Mouse (Mus musculus): ENCODE results near the gene Tmem117. TPM values are rescaled to one million over a fixed set of nuclear protein-coding genes. Genes with fewer than 3 reads are reported as not detected.

The Tmem117 gene
- polyA plus RNA-seq, 1 experiment: 0.42 TPM

DNA sequence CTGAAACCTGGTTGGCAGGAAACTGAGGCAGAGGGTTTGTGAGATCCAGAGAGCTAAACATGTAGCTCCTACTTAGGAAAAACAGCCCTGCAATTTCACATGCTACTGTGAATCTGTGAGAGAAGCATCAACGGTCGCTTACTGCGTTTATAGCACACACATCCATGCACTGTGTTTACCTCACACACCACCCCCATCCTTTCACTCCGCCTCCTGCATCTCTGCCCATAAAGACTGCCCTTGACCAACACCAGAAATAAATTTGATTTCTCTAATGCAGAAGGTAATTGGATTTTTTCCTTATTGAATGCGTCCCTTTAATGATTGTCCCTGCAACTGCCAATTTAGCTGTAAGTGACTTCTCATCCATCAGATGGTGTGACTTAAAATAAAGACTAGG lies 299.0 kb downstream of the Tmem117 start:
- no peak for DNase-seq
- Histone ChIP-seq H3K4me3 (ENCODE audit: control insufficient read depth, insufficient read depth, low read length) (no peak overlapping the region), H3K27me3 (ENCODE audit: control insufficient read depth, insufficient read depth, low read length) (no peaks in the 10 kb centered on the region), H3K4me1 (replicated peaks; ENCODE audit: control insufficient read depth, insufficient read depth, low read length) (no peaks in the 10 kb centered on the region), H3K36me3 (ENCODE audit: control insufficient read depth, insufficient read depth, low read length) (no peaks in the 10 kb centered on the region), H3K27ac (ENCODE audit: control insufficient read depth, insufficient read depth, low read length) (no peak overlapping the region)
- WGBS: 92% methylated on average over 5 of the region's 5 CpGs
- TF ChIP-seq POLR2A (IDR thresholded peaks at IDR 0.05; ENCODE audit: control insufficient read depth, extremely low read depth, insufficient read depth, low read length, poor library complexity): no peak
- no peak for TF ChIP-seq CTCF (IDR thresholded peaks at IDR 0.05; ENCODE audit: borderline replicate concordance, control insufficient read depth, extremely low read depth, insufficient read depth, low read length, poor library complexity)

DNA sequence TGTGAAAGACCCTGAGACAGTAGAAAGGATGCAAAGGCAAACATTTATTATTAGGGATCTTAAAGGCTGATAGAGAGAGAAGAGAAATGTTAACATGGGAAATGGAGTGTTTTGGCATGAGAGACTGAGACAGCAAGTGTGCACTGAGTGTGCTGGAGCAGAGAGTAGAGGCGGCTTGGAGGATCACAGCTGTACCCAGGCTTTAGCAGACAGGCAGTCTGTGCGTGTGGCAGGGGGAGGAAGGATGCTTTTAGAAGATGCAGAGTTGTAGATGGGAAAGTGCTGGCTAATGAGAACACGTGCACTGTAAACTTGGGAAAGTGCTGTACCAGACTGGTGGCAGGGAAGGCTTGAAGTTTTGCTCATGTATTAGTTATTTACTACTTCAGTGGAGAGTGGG lies 301.7 kb downstream of the Tmem117 start:
- no peaks in the 10 kb centered on the region for H3K36me3 ChIP-seq (ENCODE audit: control insufficient read depth, insufficient read depth, low read length)
- H3K4me1 ChIP-seq (replicated peaks; ENCODE audit: control insufficient read depth, insufficient read depth, low read length): no peaks in the 10 kb centered on the region
- H3K27ac ChIP-seq (ENCODE audit: control insufficient read depth, insufficient read depth, low read length): no peak overlapping the region
- 72% methylated on average over 3 of the region's 3 CpGs for WGBS
- H3K27me3 ChIP-seq (ENCODE audit: control insufficient read depth, insufficient read depth, low read length): no peaks in the 10 kb centered on the region
- DNase-seq: no peak
- no peak for TF ChIP-seq CTCF (IDR thresholded peaks at IDR 0.05; ENCODE audit: borderline replicate concordance, control insufficient read depth, extremely low read depth, insufficient read depth, low read length, poor library complexity)
- TF ChIP-seq POLR2A (IDR thresholded peaks at IDR 0.05; ENCODE audit: control insufficient read depth, extremely low read depth, insufficient read depth, low read length, poor library complexity): no peak
- no peak overlapping the region for H3K4me3 ChIP-seq (ENCODE audit: control insufficient read depth, insufficient read depth, low read length)

DNA sequence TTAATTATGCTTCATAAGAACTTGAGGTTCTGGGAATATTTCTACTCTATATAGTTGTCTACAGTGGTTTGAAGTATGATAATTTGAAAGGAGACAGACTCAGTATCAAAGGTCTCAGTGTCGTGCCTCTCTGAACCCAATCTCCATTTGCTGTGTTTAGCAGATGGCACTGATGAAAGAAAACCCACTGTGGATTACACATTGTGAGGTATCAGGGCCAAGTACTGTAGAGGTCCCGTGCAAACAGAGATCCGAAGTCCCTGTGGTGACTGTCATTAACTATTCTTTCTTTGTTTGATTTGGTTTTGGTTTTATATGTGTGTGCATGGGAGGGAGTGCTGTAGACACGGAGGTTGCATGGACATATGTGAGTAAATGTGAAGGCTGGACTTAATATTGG lies 304.0 kb downstream of the Tmem117 start:
- no peak overlapping the region for H3K27ac ChIP-seq (ENCODE audit: control insufficient read depth, insufficient read depth, low read length)
- H3K4me3 ChIP-seq (ENCODE audit: control insufficient read depth, insufficient read depth, low read length): no peak overlapping the region
- TF ChIP-seq POLR2A (IDR thresholded peaks at IDR 0.05; ENCODE audit: control insufficient read depth, extremely low read depth, insufficient read depth, low read length, poor library complexity) (no peak), CTCF (IDR thresholded peaks at IDR 0.05; ENCODE audit: borderline replicate concordance, control insufficient read depth, extremely low read depth, insufficient read depth, low read length, poor library complexity) (no peak)
- H3K27me3 ChIP-seq (ENCODE audit: control insufficient read depth, insufficient read depth, low read length): no peaks in the 10 kb centered on the region
- no peaks in the 10 kb centered on the region for H3K4me1 ChIP-seq (replicated peaks; ENCODE audit: control insufficient read depth, insufficient read depth, low read length)
- WGBS: 91% methylated on average over 4 of the region's 4 CpGs
- DNase-seq: no peak
- H3K36me3 ChIP-seq (ENCODE audit: control insufficient read depth, insufficient read depth, low read length): no peaks in the 10 kb centered on the region

DNA sequence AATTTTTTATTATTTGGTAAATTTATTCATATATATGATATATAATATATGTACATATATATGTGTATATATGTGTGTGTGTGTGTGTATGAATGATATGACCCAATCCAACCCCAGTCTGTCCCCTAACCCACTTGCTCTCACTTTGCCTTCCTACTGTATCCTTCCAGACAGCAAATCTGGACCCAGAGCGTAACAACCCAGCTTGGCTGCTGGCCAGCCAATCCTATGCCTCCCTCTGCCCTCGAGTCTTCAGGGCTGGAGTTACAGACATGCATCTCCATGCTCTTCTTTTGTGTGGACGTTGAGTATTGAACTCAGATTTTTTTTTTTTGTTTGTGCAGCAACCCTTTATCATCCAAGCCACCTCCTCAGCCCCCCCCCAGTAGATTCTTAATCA lies 304.4 kb downstream of the Tmem117 start:
- WGBS: 79% methylated on average over 3 of the region's 3 CpGs
- no peak for TF ChIP-seq POLR2A (IDR thresholded peaks at IDR 0.05; ENCODE audit: control insufficient read depth, extremely low read depth, insufficient read depth, low read length, poor library complexity)
- TF ChIP-seq CTCF (IDR thresholded peaks at IDR 0.05; ENCODE audit: borderline replicate concordance, control insufficient read depth, extremely low read depth, insufficient read depth, low read length, poor library complexity): no peak
- DNase-seq: no peak
- no peaks in the 10 kb centered on the region for H3K4me1 ChIP-seq (replicated peaks; ENCODE audit: control insufficient read depth, insufficient read depth, low read length)
- H3K36me3 ChIP-seq (ENCODE audit: control insufficient read depth, insufficient read depth, low read length): no peaks in the 10 kb centered on the region
- no peaks in the 10 kb centered on the region for H3K27me3 ChIP-seq (ENCODE audit: control insufficient read depth, insufficient read depth, low read length)
- H3K27ac ChIP-seq (ENCODE audit: control insufficient read depth, insufficient read depth, low read length): no peak overlapping the region
- no peak overlapping the region for H3K4me3 ChIP-seq (ENCODE audit: control insufficient read depth, insufficient read depth, low read length)

DNA sequence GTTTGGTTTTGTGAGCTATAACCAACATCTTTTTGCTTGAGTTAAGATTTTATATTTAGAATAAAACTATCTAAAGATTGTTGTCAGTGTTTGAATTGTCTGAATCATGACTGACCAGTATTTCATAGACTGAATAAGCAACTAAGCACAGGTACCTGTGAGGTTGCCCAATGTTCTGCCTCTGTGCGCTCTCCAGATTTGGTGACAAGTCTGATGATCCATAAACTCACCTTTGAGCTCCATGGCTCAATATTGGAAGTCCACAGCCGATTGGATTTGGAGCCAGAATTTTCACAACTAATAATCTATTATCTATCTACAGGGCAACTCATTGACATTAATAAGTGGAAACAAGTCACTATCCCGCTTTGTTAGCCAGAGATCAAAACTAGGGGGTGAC lies 312.9 kb downstream of the Tmem117 start:
- no peaks in the 10 kb centered on the region for H3K36me3 ChIP-seq (ENCODE audit: control insufficient read depth, insufficient read depth, low read length)
- 92% methylated on average over 3 of the region's 3 CpGs for WGBS
- no peak for DNase-seq

DNA sequence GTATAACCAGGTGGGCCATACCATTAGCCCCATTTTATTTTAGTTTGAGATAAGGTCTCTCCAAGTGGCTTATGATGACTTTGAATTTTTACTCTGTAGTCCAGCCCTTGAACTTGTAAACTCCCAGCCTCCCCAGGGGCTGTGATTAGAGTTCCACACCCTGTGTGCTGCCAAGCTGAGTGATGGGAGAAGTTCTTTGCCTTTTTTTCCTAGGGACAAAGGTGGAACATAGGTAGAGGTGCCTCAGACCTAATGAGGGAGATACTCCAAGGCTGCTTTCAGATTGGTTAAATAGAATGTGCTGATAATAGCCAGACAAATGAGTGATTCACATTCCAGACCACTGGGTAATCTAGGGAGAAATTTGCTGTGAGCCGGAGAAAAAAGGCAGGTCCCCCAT lies 313.4 kb downstream of the Tmem117 start:
- H3K4me3 ChIP-seq (ENCODE audit: control insufficient read depth, insufficient read depth, low read length): no peak overlapping the region

More for the DNA sequence above, 312.9 kb downstream of the Tmem117 start:
- H3K27ac ChIP-seq (ENCODE audit: control insufficient read depth, insufficient read depth, low read length): no peak overlapping the region
- no peaks in the 10 kb centered on the region for H3K4me1 ChIP-seq (replicated peaks; ENCODE audit: control insufficient read depth, insufficient read depth, low read length)
- no peak for TF ChIP-seq CTCF (IDR thresholded peaks at IDR 0.05; ENCODE audit: borderline replicate concordance, control insufficient read depth, extremely low read depth, insufficient read depth, low read length, poor library complexity)
- TF ChIP-seq POLR2A (IDR thresholded peaks at IDR 0.05; ENCODE audit: control insufficient read depth, extremely low read depth, insufficient read depth, low read length, poor library complexity): no peak
- no peak overlapping the region for H3K4me3 ChIP-seq (ENCODE audit: control insufficient read depth, insufficient read depth, low read length)
- no peaks in the 10 kb centered on the region for H3K27me3 ChIP-seq (ENCODE audit: control insufficient read depth, insufficient read depth, low read length)

DNA sequence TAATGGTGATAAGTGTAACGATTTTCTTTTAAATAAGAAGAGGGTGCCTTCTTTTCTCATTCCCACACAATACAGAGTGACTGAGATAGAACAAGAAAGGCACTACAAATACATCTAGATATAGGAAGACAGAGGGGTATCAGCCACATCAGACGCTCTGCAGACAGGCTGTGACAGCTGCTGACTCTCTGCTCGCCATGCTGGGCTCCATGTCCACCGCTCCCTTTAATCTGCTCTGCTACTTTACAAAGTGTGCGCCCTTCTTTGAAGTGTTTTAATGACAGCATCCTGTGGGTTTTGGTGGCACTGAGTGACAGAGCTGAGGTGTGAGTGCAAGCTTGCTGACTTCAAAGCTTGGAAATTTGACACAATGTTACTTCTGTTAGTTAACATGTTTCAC lies 314.9 kb downstream of the Tmem117 start:
- TF ChIP-seq POLR2A (IDR thresholded peaks at IDR 0.05; ENCODE audit: control insufficient read depth, extremely low read depth, insufficient read depth, low read length, poor library complexity): no peak
- TF ChIP-seq CTCF (IDR thresholded peaks at IDR 0.05; ENCODE audit: borderline replicate concordance, control insufficient read depth, extremely low read depth, insufficient read depth, low read length, poor library complexity): no peak
- WGBS: 63% methylated on average over 5 of the region's 5 CpGs
- no peak overlapping the region for H3K4me3 ChIP-seq (ENCODE audit: control insufficient read depth, insufficient read depth, low read length)
- H3K4me1 ChIP-seq (replicated peaks; ENCODE audit: control insufficient read depth, insufficient read depth, low read length): no peaks in the 10 kb centered on the region
- H3K27me3 ChIP-seq (ENCODE audit: control insufficient read depth, insufficient read depth, low read length): no peaks in the 10 kb centered on the region
- H3K27ac ChIP-seq (ENCODE audit: control insufficient read depth, insufficient read depth, low read length): no peak overlapping the region
- H3K36me3 ChIP-seq (ENCODE audit: control insufficient read depth, insufficient read depth, low read length): no peaks in the 10 kb centered on the region
- no peak for DNase-seq

More for the DNA sequence above, 313.4 kb downstream of the Tmem117 start:
- no peaks in the 10 kb centered on the region for H3K4me1 ChIP-seq (replicated peaks; ENCODE audit: control insufficient read depth, insufficient read depth, low read length)
- no peak overlapping the region for H3K27ac ChIP-seq (ENCODE audit: control insufficient read depth, insufficient read depth, low read length)
- no peaks in the 10 kb centered on the region for H3K27me3 ChIP-seq (ENCODE audit: control insufficient read depth, insufficient read depth, low read length)
- 94% methylated on average over 1 of the region's 1 CpGs for WGBS
- no peaks in the 10 kb centered on the region for H3K36me3 ChIP-seq (ENCODE audit: control insufficient read depth, insufficient read depth, low read length)
- DNase-seq: no peak
- TF ChIP-seq CTCF (IDR thresholded peaks at IDR 0.05; ENCODE audit: borderline replicate concordance, control insufficient read depth, extremely low read depth, insufficient read depth, low read length, poor library complexity) (no peak), POLR2A (IDR thresholded peaks at IDR 0.05; ENCODE audit: control insufficient read depth, extremely low read depth, insufficient read depth, low read length, poor library complexity) (no peak)
